Mouse (Mus musculus) granulocyte monocyte progenitor cell, adult 5-6 weeks (primary cell): Measurements from ENCODE around the gene C130074G19Rik. TPM values are rescaled to one million over a fixed set of nuclear protein-coding genes. Genes with fewer than 3 reads are reported as not detected.
A peak's percentile ranks its signal among the peaks of the same experiment; 100 is the strongest.

ENCODE experiments used
- ATAC-seq: replicated peaks from 2 replicates; pipeline ENCODE4 v1.8.0; 2016; ENCODE audit warnings: mild to moderate bottlenecking, moderate TSS enrichment, inconsistent platforms; ENCODE audit not compliant: poor library complexity, severe bottlenecking
- total RNA-seq, 2 experiments: library from RNA; stranded (forward) in 1 of 2; stranded (reverse) in 1 of 2; fragments of 200-712, 200-1000 nt in 1 of 2; fragments of >200 nt in 1 of 2; fragmentation: Nextera tagmentation in 1 of 2; gene quantifications; 2 replicates each; pipeline ENCODE4 v1.2.3; 2014 to 2017

C130074G19Rik gene
- total RNA-seq (2014; fragmentation: Nextera tagmentation) (not detected in 2 replicates), total RNA-seq (2017) (0.13 TPM in 1 of 2 replicates, not detected in the other)

- peak; percentile 99 for ATAC-seq
These were observed at the start of gene C130074G19Rik for GRCm38 (mm10) chr1:184882281-184883268. Gene C130074G19Rik, minus strand, starts transcription at chr1:184883218.

GRCm38 (mm10) chr1:184931097-184931496 lies 48.1 kb upstream of the C130074G19Rik start:
- peak; percentile 78 for ATAC-seq

GRCm38 (mm10) chr1:184928382-184928781 lies 45.4 kb upstream of the C130074G19Rik start:
- no peak for ATAC-seq

GRCm38 (mm10) chr1:184927911-184928310 lies 44.9 kb upstream of the C130074G19Rik start:
- ATAC-seq, result peak; percentile 83

- no peak for ATAC-seq
These were observed 39.8 kb upstream of the C130074G19Rik start for GRCm38 (mm10) chr1:184922824-184923223.

- no peak for ATAC-seq
These were observed 37.0 kb upstream of the C130074G19Rik start for GRCm38 (mm10) chr1:184920057-184920456.

- peak; percentile 95 for ATAC-seq
These were observed 35.3 kb upstream of the C130074G19Rik start for GRCm38 (mm10) chr1:184918227-184918888.

- no peak for ATAC-seq
These were observed 29.3 kb upstream of the C130074G19Rik start for GRCm38 (mm10) chr1:184912336-184912735.

- ATAC-seq, result no peak
These were observed 28.8 kb upstream of the C130074G19Rik start for GRCm38 (mm10) chr1:184911861-184912260.

- ATAC-seq, result peak; percentile 88
These were observed 25.5 kb upstream of the C130074G19Rik start for GRCm38 (mm10) chr1:184908558-184908957.

GRCm38 (mm10) chr1:184905904-184906745 lies 23.1 kb upstream of the C130074G19Rik start:
- no peak for ATAC-seq

GRCm38 (mm10) chr1:184905371-184905770 lies 22.4 kb upstream of the C130074G19Rik start:
- ATAC-seq, result no peak

- ATAC-seq, result no peak
These were observed 20.7 kb upstream of the C130074G19Rik start for GRCm38 (mm10) chr1:184903697-184904096.

- ATAC-seq, result no peak
These were observed 19.9 kb upstream of the C130074G19Rik start for GRCm38 (mm10) chr1:184902886-184903285.

GRCm38 (mm10) chr1:184897350-184897749 lies 14.3 kb upstream of the C130074G19Rik start:
- ATAC-seq, result no peak

- no peak for ATAC-seq
These were observed 9.0 kb upstream of the C130074G19Rik start for GRCm38 (mm10) chr1:184891998-184892397.

GRCm38 (mm10) chr1:184889454-184889853 lies 6.4 kb upstream of the C130074G19Rik start:
- ATAC-seq, result no peak

- no peak for ATAC-seq
These were observed 3.1 kb upstream of the C130074G19Rik start for GRCm38 (mm10) chr1:184886160-184886559.

GRCm38 (mm10) chr1:184881861-184882260 lies 1.2 kb downstream of the C130074G19Rik start:
- ATAC-seq, result no peak

- ATAC-seq, result no peak
These were observed 1.8 kb downstream of the C130074G19Rik start for GRCm38 (mm10) chr1:184881211-184881610.
